Mouse (Mus musculus) kidney, embryonic 15.5 days (tissue): ENCODE results near the gene Oser1. TPM values are rescaled to one million over a fixed set of nuclear protein-coding genes. Genes with fewer than 3 reads are reported as not detected.

Experiments used
- ATAC-seq: fragments of 200-750 bp; cut with Nextera tagmentation; replicated peaks from 2 replicates; pipeline ENCODE4 v1.8.0; 2017; ENCODE audit warnings: moderate TSS enrichment; ENCODE audit not compliant: low FRiP score
- H3K27ac ChIP-seq: fragments of 300-500 bp; sonication (generic); 2 replicates; pipeline ENCODE4 v1.5.1; 2015; ENCODE audit warnings: mild to moderate bottlenecking, inconsistent platforms
- H3K27me3 ChIP-seq: fragments of 300-500 bp; sonication (generic); 2 replicates; pipeline ENCODE4 v1.6.1; 2015; ENCODE audit warnings: inconsistent platforms
- H3K36me3 ChIP-seq: fragments of 300-500 bp; sonication (generic); 2 replicates; pipeline ENCODE4 v1.6.1; 2015; ENCODE audit warnings: inconsistent platforms
- H3K4me1 ChIP-seq: fragments of 300-500 bp; sonication (generic); 2 replicates; pipeline ENCODE4 v1.6.1; 2015; ENCODE audit warnings: inconsistent platforms
- H3K4me2 ChIP-seq: fragments of 300-500 bp; sonication (generic); 2 replicates; pipeline ENCODE4 v1.6.1; 2015; ENCODE audit warnings: moderate library complexity, mild to moderate bottlenecking, inconsistent platforms
- H3K4me3 ChIP-seq: fragments of 300-500 bp; sonication (generic); replicated peaks from 2 replicates; pipeline ENCODE4 v1.5.1; 2015; ENCODE audit warnings: mild to moderate bottlenecking, inconsistent platforms
- H3K9ac ChIP-seq: fragments of 300-500 bp; sonication (generic); 2 replicates; pipeline ENCODE4 v1.6.1; 2015; ENCODE audit warnings: mild to moderate bottlenecking, inconsistent platforms
- H3K9me3 ChIP-seq: fragments of 300-500 bp; sonication (generic); replicated peaks from 2 replicates; pipeline ENCODE4 v1.6.1; 2016; ENCODE audit warnings: inconsistent platforms
- WGBS: fragments of 180-500 bp; shearing (Covaris S2); methylation state at CpG from one replicate; pipeline ENCODE4 v1.1.7; 2015; ENCODE audit warnings: mixed read lengths; 5-methylcytosine and 5-hydroxymethylcytosine counted together
- polyA plus RNA-seq: library from polyadenylated mRNA; unstranded; fragments of >200 nt; fragmentation: Nextera tagmentation; extraction: Ambion mirVana; gene quantifications from 2 replicates; pipeline ENCODE4 v1.2.1, GENCODE M21; 2015

Oser1 gene
- polyA plus RNA-seq, 1 experiment from 2014 or later = 87.3 TPM

DNA sequence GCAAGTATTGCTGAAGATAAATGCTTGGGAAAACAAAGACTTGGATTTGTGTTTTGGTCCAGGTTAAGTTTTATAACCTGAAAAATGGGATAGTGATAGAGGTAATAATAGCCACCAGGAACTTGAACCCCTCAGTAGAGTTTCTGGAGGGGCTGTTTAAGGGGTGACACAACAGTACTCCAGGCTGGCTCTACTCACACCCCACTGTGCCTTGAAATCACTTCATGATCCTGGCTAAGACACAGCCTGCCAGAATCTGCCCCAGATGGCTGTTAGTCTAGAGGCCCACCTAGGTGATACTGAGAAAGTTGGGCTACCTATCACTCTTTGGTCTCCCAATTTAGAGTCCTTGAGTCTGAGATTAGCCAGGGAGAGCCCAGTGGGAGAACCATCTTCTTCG is 15.0 kb upstream of the Oser1 start:
- H3K4me2 ChIP-seq = no peak overlapping the region
- no peaks in the 10 kb centered on the region for H3K9me3 ChIP-seq
- no peaks in the 10 kb centered on the region for H3K36me3 ChIP-seq
- 61% methylated on average over 1 of the region's 1 CpGs for WGBS
- H3K9ac ChIP-seq = no peak overlapping the region
- H3K27ac ChIP-seq = no peak overlapping the region
- H3K27me3 ChIP-seq = peaks cover 30% of the 10 kb centered on the region
- no peak overlapping the region for H3K4me3 ChIP-seq
- no peak for ATAC-seq
- H3K4me1 ChIP-seq = peaks cover 11% of the 10 kb centered on the region

DNA sequence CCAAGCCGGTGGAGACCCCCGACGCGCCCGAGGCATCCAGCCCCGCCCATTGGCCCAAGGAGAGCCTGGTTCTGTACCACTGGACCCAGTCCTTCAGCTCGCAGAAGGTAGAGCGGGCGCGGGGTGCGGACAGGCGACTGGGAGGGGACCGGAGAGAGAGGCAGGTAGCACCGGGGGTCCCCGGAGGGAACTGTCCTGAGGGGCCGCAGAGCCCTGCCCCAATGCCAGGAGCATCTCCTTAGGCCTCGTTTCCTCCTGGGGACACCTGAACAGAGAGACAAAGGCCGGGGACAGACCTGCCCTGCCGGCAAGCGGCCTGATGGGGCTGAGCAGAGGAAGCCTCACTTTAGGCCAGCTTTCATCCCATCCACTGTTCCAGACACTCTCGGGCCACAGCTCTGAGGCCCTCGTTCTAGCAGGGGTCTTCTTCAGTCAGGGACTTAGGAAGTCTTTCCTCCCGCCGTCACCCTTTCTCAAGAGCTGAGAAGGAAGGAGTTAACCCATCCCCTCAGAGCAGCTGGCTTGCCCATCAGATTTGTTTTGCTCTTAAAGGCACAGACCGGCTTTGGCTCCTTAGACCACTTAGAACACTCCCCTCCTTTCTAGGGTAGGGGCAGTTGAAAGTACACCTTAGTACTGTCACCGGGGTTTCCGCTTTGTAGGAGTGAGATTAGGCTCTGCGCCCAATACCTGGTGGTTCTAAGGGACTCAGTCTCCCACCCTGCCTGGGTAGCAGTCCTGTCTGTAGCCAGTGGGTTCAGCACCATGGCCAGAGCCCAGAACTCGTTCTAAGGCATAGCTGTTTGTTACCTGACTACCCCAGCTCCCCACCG is 14.3 kb upstream of the Oser1 start:
- Histone ChIP-seq H3K4me1 (peaks cover 11% of the 10 kb centered on the region), H3K4me3 (peak overlapping the region; percentile 38), H3K36me3 (no peaks in the 10 kb centered on the region), H3K4me2 (peak overlapping the region; percentile 61), H3K9ac (no peak overlapping the region), H3K27me3 (peaks cover 30% of the 10 kb centered on the region), H3K9me3 (no peaks in the 10 kb centered on the region), H3K27ac (no peak overlapping the region)
- ATAC-seq = 0 out of 2 replicates have a peak, but pooled peaks have one; percentile 22
- WGBS = 1% methylated on average over 30 of the region's 30 CpGs

DNA sequence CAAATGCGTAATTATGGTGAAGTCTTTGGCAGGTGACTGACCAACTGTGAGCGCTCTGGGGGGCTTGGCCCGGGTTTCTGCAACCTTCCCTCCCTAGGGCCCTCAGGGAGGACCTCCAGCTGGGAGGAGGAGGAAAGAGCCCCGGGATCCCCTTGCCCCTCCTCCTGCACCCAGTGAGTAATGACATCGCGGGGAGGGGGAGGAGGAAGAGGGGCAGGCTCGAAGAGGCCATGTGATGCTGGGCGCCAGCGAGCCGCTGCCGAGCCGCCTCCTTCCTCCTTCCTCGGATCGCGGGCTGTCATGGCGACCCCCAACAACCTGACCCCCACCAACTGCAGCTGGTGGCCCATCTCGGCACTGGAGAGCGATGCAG is 13.7 kb upstream of the Oser1 start, which contains the start of gene Gdap1l1:
Gene Gdap1l1, plus strand, starts transcription at position 231 of the 373 bp plus-strand sequence.
- H3K27ac ChIP-seq = no peak within 1 kb of the TSS
- no peaks in the 10 kb centered on the region for H3K36me3 ChIP-seq
- peak within 1 kb of the TSS; percentile 38 for H3K4me3 ChIP-seq
- ATAC-seq = no peak
- H3K9me3 ChIP-seq = no peaks in the 10 kb centered on the region
- no peak within 1 kb of the TSS for H3K9ac ChIP-seq
- 1% methylated on average over 18 of the region's 18 CpGs for WGBS
- H3K4me2 ChIP-seq = peak within 1 kb of the TSS; percentile 61
- H3K4me1 ChIP-seq = peaks cover 11% of the 10 kb centered on the region
- H3K27me3 ChIP-seq = peaks cover 30% of the 10 kb centered on the region

DNA sequence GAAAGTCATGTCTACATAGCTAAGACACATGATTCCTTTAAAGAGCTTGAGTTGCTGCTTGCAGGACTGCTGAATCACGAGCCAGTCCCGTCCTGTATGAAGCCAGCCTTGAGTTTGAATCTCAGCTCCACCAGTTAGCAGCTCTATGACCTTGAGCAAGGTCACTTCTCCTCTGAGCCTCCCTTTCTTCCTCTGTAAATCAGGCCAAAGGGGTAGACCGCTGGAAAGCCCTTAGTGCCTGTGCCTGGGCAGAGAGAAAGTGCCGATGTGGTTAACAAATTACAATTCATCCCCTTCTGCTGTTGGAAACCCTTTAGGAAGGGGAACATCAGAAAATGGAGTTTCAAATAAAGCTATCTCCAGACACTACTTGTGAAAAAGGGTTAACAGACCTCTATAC is 13.3 kb upstream of the Oser1 start:
- Histone ChIP-seq H3K4me1 (peaks cover 11% of the 10 kb centered on the region), H3K27ac (no peak overlapping the region), H3K4me2 (peak overlapping the region; percentile 61; the same call in 1 of the 2 replicates), H3K4me3 (no peak overlapping the region), H3K9me3 (no peaks in the 10 kb centered on the region), H3K9ac (no peak overlapping the region), H3K36me3 (no peaks in the 10 kb centered on the region), H3K27me3 (peaks cover 30% of the 10 kb centered on the region)
- no peak for ATAC-seq
- 34% methylated on average over 4 of the region's 4 CpGs for WGBS

- no peak overlapping the region for H3K4me2 ChIP-seq
- H3K9me3 ChIP-seq = no peaks in the 10 kb centered on the region
- ATAC-seq = no peak
- no peaks in the 10 kb centered on the region for H3K36me3 ChIP-seq
- peaks cover 24% of the 10 kb centered on the region for H3K27me3 ChIP-seq
- peaks cover 9% of the 10 kb centered on the region for H3K4me1 ChIP-seq
- H3K4me3 ChIP-seq = no peak overlapping the region
- 25% methylated on average over 4 of the region's 4 CpGs for WGBS
- no peak overlapping the region for H3K9ac ChIP-seq
- H3K27ac ChIP-seq = no peak overlapping the region
These were observed 9.5 kb upstream of the Oser1 start for GRCm38 (mm10) chr2:163433971-163434370.

- Histone ChIP-seq H3K4me3 (no peak overlapping the region), H3K4me1 (no peaks in the 10 kb centered on the region), H3K9ac (no peak overlapping the region), H3K36me3 (no peaks in the 10 kb centered on the region), H3K27ac (no peak overlapping the region), H3K4me2 (no peak overlapping the region), H3K27me3 (no peaks in the 10 kb centered on the region), H3K9me3 (no peaks in the 10 kb centered on the region)
- WGBS = 80% methylated on average over 9 of the region's 9 CpGs
- ATAC-seq = no peak
These were observed 6.8 kb upstream of the Oser1 start for GRCm38 (mm10) chr2:163431289-163431688.

- Histone ChIP-seq H3K36me3 (no peaks in the 10 kb centered on the region), H3K4me2 (no peak overlapping the region), H3K9me3 (no peaks in the 10 kb centered on the region), H3K27me3 (no peaks in the 10 kb centered on the region), H3K9ac (no peak overlapping the region), H3K4me1 (no peaks in the 10 kb centered on the region), H3K4me3 (no peak overlapping the region), H3K27ac (no peak overlapping the region)
- WGBS = 40% methylated on average over 4 of the region's 4 CpGs
- no peak for ATAC-seq
These were observed 4.0 kb upstream of the Oser1 start for GRCm38 (mm10) chr2:163428346-163429011.

- Histone ChIP-seq H3K4me3 (no peak overlapping the region), H3K36me3 (peaks cover 6% of the 10 kb centered on the region; the same call in 1 of the 2 replicates), H3K9me3 (no peaks in the 10 kb centered on the region), H3K27ac (no peak overlapping the region), H3K27me3 (no peaks in the 10 kb centered on the region), H3K4me2 (no peak overlapping the region), H3K4me1 (peaks cover 16% of the 10 kb centered on the region), H3K9ac (no peak overlapping the region)
- 84% methylated on average over 9 of the region's 9 CpGs for WGBS
- no peak for ATAC-seq
These were observed 1.4 kb downstream of the Oser1 start for GRCm38 (mm10) chr2:163422895-163423660.

GRCm38 (mm10) chr2:163420366-163420886 is 4.1 kb downstream of the Oser1 start:
- H3K4me2 ChIP-seq = peak overlapping the region; percentile 71
- WGBS = 32% methylated on average over 10 of the region's 10 CpGs
- peak overlapping the region; percentile 98 for H3K4me3 ChIP-seq
- no peak overlapping the region for H3K27ac ChIP-seq
- no peak for ATAC-seq
- no peaks in the 10 kb centered on the region for H3K27me3 ChIP-seq
- H3K9me3 ChIP-seq = no peaks in the 10 kb centered on the region
- H3K9ac ChIP-seq = peak overlapping the region; percentile 76
- peaks cover 6% of the 10 kb centered on the region for H3K36me3 ChIP-seq
- peaks cover 23% of the 10 kb centered on the region for H3K4me1 ChIP-seq

DNA sequence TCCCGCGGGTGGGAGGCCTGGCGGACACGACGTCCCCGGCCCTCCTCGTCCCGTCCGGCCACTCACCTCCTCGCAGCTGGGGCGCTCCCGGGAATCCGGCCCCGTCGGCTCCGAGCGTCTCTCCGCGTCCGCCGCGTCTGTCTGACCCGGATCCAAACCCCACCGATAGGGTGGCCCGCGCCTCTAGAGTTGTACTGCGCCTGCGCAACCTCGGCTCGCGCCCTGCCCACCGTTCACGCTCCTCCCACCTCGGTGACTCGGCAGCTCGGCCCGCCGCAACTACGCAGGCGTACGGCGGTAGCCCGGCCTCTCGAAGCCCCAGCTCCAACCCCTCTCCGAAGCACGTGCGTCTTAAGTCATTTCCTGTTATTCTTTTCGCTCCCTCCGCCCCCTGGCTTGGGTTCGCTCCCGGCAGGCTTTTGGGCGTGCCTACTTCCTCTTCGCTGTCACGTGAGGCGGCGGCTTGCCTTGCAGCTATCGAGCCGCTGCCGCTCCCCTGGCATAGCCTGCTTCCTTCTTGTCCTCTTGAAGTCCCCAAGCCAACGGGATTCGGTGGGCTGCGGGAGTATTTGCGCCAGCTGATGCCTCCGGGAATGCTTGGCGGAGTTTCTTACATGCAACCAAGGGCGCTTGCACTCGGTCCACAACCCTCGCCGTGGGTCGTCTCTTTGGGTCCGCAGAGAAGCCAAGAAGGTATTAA is 5.0 kb downstream of the Oser1 start:
- peak overlapping the region; percentile 98 for H3K4me3 ChIP-seq
- no peaks in the 10 kb centered on the region for H3K27me3 ChIP-seq
- peak overlapping the region; percentile 87 for H3K27ac ChIP-seq
- H3K9me3 ChIP-seq = no peaks in the 10 kb centered on the region
- H3K4me1 ChIP-seq = peaks cover 23% of the 10 kb centered on the region
- H3K36me3 ChIP-seq = peaks cover 15% of the 10 kb centered on the region
- WGBS = under 1% methylated on average over 65 of the region's 71 CpGs
- H3K9ac ChIP-seq = peak overlapping the region; percentile 93
- peak; percentile 99 for ATAC-seq
- H3K4me2 ChIP-seq = peak overlapping the region; percentile 77

- Histone ChIP-seq H3K4me3 (peak overlapping the region; percentile 98), H3K27ac (peak overlapping the region; percentile 87), H3K9ac (peak overlapping the region; percentile 93), H3K27me3 (no peaks in the 10 kb centered on the region), H3K36me3 (peaks cover 20% of the 10 kb centered on the region), H3K9me3 (no peaks in the 10 kb centered on the region), H3K4me2 (peak overlapping the region; percentile 77), H3K4me1 (peaks cover 23% of the 10 kb centered on the region)
- under 1% methylated on average over 43 of the region's 50 CpGs for WGBS
- ATAC-seq = peak; percentile 2; the same call in 1 of the 2 replicates
These were observed 5.6 kb downstream of the Oser1 start for GRCm38 (mm10) chr2:163418841-163419345.
